Mouse (Mus musculus) monocyte, adult 2 months (primary cell): Measurements from ENCODE around the gene Lyar.
A peak's percentile ranks its signal among the peaks of the same experiment; 100 is the strongest.

Source experiments
- DNase-seq, 2 experiments: peaks; one replicate each; pipeline ENCODE4 v3.0.0; 2022; ENCODE audit warnings: low spot score in 2 of 2, low read depth in 1 of 2

Lyar gene

DNA sequence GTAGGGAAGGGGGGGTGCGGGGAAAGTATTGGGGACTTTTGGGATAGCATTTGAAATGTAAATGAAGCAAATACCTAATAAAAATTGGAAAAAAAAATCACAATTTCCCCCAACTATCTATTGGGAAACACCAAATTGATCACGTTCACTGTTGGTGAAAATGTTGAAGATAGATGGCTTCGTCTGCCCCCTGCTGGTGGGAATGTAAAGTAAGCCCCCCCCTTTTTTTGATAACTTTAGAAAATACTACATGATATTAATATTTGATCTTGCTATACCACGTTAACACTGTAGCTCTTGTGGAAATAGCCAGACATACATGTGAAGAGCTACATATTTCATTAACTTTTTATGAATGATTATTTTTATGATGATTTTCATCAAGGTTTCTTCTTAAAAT lies 34.9 kb downstream of the Lyar start:
- no peak for DNase-seq

DNA sequence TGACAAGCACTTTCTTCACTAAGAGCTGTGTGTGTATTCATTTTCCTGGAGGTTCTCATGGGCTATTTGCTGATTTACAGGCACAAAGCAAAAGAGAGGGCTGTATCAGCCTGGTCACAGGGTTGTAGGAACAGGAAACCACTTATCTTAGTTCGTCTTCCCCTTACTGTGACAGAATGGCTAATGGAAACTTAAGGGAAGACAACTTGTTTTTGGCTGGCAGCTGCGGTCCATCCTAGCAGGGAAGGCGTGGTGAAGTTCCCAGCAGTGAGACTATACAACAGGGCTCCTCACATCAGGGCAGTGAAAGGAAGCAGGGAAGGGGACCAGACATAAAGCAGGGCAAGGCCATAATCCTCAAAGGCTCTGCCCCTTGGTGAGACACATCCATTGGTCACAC lies 35.4 kb downstream of the Lyar start:
- DNase-seq: no peak

DNA sequence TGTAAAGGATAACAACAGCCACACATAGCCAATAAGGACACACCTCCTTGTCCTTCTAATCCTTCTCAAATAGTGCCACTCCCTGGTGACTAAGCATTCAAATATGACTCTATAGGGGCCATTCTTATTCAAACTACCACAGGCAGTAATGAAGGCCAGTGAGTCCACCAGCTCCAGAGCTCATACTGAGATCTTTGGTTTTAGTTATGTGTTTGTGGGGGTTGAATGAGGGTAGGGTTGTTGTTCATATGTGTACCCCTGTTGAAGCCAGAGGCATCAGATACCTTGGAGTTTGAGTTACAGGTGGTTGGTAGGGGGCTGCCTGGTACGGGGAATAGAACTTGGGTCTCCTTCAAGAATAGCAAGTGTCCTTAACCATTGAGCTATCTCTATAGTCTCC lies 36.3 kb downstream of the Lyar start:
- no peak for DNase-seq

DNA sequence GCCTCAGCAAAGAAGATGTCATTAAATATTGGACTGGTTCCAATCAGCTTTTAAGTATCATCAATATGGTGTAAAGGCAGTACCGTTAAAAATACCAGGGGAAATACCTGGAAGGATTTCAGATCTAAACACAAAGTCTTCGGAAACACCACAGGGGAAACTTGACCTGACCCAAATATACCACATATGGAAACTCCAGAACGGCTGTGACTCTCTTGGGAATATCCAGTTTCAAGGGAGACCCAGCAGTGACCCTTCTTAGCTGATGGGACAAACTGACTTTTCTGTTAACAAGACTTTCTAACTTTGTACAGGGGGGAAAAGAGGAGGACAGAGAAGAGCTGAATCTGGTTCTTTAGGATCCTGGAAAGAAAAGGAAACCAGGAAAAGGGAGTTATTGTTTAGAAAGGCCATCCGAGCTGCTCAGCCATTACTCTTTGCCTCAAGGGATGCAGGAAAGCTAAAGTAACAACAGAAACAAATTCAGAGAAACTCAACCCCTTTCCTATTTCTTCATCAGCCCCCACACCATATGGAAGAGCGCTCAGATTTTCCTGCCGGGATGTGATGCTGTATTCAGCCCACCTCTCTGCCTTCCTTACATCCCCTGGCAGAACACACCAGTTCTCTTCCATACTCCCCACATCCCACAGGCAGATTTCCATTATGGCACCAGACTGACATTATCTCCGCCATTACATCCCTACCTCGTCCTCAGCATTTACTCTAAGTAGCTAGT lies 37.9 kb downstream of the Lyar start:
- no peak for DNase-seq

DNA sequence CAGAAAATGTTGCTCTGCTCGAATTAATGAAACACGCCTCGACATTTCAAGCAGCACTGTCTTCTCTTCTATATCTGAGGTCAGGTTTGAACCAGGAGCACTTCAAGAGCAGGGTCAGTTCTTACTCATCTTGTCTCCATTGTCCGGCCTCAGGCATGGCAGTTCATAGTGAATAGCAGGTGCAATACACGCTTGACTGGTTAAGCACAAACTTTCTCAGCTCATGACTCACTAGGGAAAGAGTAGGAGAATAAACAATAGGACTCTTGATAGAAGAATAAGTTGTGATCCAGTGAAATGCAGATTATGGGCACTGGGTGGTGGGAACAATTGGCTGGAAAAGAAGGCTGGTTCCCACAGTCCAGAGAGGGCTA lies 38.5 kb downstream of the Lyar start:
- DNase-seq: no peak

DNA sequence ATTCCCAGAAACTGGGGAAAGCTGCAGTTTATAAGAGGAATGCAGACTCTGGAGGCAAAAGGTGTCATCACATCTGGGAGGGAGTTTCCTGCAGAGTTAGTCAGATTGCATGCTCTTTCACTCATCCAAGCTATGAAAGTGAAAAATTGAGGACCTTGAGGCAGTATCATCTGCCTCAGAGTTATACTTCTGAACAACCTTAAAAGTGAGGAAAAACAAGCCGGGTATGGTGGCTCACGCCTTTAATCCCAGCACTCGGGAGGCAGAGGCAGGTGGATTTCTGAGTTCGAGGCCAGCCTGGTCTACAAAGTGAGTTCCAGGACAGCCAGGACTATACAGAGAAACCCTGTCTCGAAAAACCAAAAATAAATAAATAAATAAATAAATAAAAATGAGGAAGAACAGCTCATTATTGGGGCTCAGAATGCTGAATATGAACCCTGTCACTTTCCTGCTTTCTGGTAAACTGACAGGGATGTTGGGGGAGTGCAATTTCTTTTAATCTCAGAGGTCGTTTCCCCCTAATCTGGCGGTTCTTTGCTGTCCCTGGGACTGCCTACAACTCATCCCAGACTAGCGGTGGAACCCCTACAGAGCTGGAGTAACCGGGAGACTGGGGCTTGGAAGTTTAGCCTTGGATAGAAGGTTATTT lies 39.3 kb downstream of the Lyar start:
- DNase-seq: no peak

DNA sequence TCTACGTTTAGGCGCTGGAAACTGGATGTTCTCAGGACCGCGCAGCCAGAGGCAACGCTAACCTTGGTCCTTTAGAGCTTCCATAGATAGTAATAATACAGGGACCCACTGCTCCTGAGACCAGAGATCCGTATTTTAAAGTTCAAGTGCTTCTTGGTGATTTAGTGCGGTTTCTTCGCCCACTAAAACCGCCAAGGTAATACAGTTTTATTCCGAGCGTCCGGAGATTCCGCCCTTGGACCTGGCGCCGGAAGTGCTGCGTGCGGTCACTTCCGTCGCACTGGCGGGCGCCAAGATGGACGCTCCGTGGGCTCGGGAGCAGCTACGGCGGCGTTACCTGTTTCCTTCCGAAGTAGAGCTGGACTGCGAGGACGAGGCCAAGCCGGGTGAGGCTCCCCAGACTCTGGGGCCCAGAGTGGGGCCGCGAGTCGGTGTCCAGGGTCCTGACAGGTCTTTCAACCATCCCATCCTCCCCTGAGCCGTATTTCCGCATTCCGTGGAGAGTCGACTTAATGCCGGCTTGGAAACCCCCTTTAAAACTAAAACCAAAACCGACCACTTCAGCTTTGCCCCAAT lies 39.9 kb downstream of the Lyar start, which contains the start of gene Tmem128:
Gene Tmem128, plus strand, starts transcription at position 79 of the 576 bp plus-strand sequence.
- peak; percentile 7 to 67 for DNase-seq

DNA sequence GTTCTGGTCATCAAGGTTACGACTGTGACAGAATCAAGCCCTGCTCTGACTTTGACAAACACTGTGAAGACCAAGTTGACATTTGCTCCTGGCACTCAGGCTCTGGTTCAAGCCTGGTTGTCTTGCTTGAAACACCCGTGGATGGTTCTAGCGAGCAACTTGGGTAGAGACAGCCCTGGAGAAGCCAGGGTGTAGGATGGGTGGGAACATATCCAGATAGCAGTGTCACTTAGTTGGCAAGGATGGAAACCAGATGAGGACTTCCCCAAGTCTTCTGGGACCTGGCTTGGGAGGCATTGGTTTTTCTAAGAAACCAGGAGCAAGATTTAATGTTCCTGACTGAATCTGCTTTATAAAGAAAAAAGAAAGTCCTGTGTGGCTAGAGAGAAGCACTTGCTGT lies 50.7 kb downstream of the Lyar start:
- DNase-seq: no peak

DNA sequence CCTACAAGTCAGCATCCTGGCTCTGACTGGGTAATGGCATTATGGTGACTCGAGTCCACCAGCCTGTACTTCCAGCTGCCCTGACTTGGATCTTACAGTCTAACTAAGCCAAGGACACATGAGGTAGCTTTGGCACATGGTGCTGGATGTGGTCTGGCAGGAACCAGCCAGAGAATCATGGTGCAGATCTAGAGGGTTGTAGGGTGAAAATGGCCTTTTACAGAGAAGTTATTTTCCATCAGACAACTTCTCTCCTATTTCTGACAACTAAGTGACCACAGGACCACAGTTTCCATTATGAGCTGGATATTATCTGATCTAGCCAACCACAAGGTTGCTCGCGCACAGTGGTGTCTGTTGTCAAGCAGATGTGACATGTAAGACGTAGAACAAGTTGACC lies 53.6 kb downstream of the Lyar start:
- no peak for DNase-seq

DNA sequence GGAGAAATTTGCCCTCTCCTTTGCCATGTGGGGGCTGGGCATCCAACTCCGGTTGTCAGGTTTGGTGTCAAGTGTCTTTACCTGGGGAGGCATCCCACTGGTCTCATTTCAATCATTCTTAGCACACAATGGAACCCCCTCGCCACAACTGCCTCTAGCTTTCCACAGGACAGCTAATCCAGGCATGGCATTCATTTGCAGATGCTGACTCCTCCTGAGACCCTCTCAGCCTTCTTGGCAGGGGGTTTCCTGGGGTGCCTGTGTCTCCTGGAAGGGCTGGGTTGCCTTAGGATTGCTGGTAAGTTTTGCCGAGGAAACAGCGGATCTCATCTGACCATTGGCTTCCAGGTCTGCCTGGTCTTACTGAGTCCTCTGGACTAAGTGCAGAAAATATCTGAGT lies 55.5 kb downstream of the Lyar start, which contains the start of gene Otop1:
Gene Otop1, plus strand, starts transcription at position 202 of the 400 bp plus-strand sequence.
- DNase-seq: no peak

DNA sequence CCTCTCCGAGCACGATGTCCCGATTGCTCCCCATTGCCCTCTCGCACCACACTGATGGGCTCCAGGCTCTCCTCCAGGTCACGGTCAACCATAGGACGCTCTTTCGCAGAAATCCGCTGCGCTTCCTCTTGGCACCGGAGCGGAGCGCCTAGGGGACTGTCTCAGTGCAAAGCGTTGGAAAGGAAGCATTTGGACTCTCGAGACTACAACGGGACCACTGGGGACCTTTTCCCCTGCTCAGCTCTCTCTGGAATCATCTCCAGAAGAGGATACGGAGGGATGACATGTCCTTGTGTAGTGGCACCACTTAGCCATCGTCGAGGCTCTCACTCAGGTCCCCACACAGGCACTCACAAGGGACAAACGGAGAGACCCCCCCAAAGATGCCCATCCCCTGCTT lies 56.2 kb downstream of the Lyar start:
- DNase-seq: no peak

DNA sequence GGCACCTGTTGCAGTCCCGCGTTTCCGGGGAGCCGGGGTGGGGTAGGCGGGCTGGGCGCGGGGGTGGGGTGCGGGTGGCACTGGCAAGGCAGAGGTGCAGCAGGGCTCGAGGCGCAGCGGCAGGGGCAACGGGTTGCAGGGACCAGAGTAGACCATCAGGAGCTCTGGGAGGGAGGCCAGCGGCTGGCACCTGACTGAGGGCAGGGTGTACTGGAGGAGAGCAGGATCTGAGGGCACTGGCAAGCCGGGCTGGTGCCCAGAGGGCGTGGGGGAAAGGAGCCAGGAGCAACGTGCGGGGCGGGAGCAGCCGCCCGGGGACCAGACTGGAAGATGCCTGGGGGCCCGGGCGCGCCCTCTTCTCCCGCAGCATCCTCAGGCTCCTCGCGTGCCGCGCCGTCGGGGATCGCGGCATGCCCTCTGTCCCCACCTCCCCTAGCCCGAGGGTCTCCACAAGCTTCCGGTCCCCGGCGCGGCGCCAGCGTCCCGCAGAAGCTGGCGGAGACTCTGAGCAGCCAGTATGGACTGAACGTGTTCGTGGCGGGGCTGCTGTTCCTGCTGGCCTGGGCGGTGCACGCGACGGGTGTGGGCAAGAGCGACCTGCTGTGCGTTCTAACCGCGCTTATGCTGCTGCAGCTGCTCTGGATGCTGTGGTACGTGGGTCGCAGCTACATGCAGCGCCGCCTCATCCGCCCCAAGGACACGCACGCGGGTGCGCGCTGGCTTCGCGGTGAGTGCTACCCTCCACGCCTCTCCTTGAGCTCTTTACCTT lies 57.0 kb downstream of the Lyar start:
- no peak for DNase-seq

DNA sequence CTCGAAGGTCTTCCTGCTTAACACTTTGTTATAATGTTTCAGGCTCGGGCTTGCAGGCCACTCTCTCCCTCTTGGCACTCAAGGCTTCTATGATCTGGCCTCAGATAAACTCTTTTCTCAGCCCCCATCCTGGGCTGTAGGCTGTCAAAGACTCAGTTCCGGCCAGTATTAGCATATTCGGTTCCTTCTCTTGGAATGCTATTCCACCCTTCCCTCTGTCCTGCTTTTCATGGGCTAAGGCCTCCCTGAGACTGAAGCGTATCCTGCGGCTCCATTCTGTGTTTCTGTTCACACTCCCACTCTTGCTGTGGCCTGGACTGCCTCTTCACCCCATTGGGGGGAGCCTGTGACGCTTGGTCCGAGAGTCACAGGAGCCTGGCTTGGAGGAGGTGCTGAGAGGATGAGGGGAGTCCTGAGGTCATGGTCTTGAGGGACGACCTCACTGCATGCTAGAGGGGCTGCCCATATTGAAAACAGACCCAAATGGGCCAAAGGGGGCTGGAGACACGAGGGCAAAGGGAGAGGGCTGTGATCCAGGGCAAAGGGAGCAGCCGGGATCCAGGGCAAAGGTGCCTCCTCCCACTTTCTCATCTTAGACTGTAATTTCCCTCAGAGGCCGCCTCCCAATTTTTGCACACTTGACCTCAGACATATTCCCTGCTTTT lies 57.8 kb downstream of the Lyar start:
- no peak for DNase-seq

DNA sequence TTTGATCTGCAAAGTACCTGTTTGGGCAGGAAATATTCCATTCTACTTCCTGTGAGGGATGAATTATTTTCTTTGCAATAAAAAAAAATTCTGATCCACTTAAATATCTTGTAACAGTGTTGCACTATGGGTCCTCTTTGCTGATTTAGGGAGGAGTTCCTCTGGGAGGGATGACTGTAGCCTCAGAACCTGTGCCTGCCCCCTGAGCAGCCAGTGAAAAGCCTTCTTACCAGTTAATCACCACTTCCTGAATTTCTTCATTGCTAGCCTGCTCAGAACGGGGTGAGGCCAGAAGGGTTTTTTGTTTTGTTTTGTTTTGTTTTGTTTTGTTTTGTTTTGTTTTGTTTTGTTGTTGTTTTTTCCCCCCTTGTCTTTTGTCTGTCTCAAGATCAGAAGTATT lies 59.8 kb downstream of the Lyar start:
- DNase-seq: no peak
